Mouse (Mus musculus): ENCODE data around the gene Uck2.

Uck2 gene

GRCm38 (mm10) chr1:167284258-167284836 is 773 bp downstream of the Uck2 start:
- DNase-seq (ENCODE audit: low spot score in 2 of 2), result no peak

DNA sequence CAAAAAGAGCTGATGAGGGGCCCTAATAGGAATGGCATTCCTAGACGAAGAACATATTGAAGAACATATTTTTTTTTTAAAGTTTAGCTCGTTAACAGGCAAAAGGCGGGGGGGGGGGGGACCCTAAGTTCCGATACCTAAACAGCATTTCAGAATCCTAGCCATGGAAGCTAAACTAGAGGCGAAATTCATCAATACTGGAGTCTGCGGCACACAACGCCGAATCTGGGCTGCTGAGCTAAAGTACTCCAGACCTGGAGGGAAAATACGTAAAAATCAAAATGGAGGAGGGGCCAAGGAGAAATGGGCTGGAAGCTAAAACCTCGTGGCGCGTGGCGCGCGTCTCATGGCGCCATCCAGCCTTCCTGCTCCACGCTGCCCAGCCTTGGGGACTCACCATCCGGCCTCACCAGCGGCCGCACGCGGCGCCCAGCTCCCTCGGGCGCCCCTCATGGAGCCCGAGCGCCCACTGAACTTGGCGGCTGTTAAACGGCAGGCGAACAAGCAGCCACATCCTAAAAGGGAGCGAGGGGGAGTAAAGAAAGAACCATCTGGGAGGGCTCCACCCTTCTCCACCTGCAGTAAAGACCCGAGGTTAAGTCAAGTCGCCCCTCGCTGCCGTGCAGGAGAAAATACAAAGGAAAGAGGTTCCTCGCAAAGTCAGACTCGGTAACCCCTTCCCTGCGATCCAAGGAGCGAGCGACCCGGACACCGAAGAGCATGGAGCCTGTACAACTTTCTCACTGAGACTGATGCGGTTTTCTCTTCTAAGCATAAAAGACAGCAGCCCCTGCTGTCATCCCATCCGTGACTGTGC is 1.5 kb downstream of the Uck2 start:
- peak in 1 of 2 experiments; percentile 51 for DNase-seq (ENCODE audit: low spot score in 2 of 2)

GRCm38 (mm10) chr1:167282768-167283167 is 2.4 kb downstream of the Uck2 start:
- DNase-seq (ENCODE audit: low spot score in 2 of 2), result no peak

DNA sequence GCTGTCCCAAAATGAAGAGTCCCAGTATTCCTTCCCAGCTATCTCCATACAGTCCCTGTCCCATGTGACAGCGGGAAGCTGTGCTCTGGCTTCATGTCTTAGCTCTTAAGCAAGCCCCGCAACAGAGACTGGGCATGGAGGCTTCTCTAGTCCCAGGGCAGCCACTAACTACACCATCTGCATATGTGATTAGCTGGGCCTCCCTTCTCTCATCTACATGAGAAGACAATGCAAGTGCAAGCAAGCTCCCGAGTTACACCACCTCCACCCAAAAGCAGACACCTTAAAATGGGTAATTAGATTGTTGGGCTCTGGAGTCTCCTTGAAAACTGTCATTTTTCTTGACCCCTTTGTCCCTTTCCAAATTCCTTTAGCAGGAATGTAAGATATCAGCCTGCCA is 3.0 kb downstream of the Uck2 start:
- DNase-seq (ENCODE audit: low spot score in 2 of 2), result no peak

GRCm38 (mm10) chr1:167280061-167280460 is 5.1 kb downstream of the Uck2 start:
- DNase-seq (ENCODE audit: low spot score in 2 of 2), result no peak

DNA sequence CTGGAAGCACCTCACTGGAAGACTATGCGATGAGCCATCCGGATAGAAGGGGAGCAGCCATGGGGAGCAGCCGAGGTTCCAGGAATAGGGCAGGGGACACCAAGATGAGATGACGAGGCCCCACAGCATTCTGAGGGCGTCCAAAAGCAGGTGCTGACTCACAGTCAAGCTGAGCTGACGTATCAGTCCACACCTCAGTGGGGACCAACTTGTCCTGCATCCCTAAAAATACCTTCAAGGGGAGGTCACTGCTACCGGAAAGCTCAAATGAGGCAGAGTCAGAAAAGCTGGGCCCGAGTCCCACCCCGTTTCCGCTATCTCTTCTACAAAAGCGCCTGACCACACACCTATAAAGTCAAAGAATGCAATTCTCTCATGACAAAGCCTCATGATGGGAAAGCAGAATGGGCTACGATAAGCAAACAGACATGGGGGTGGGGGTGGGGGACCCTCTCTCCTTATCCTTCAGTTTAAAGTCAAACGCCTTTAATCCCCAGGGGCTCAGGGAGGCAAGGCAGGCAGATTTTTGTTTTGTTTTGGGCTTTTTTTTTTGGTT is 5.9 kb downstream of the Uck2 start:
- DNase-seq (ENCODE audit: low spot score in 2 of 2), result no peak

DNA sequence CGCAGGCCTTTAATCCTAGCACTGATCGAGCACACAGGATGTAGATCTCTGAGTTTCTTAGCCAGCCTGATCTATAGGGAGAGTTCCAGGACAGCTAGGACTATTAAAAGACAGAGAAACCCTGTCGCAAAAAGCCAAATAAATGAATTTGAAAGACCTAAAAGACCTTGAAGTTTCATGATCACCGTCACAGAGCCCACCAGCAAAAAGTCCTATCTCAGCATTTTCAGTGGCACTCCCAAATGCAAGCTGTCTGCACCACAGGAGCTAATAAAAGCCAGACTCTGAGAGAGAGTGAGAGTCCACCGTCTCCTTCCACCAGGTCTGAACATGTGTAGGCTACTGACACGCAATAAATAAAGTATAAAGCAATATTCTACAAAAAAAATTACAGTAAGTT is 6.7 kb downstream of the Uck2 start:
- no peak for DNase-seq (ENCODE audit: low spot score in 2 of 2)

GRCm38 (mm10) chr1:167274646-167275390 is 10.3 kb downstream of the Uck2 start:
- no peak for DNase-seq (ENCODE audit: low spot score in 2 of 2)

DNA sequence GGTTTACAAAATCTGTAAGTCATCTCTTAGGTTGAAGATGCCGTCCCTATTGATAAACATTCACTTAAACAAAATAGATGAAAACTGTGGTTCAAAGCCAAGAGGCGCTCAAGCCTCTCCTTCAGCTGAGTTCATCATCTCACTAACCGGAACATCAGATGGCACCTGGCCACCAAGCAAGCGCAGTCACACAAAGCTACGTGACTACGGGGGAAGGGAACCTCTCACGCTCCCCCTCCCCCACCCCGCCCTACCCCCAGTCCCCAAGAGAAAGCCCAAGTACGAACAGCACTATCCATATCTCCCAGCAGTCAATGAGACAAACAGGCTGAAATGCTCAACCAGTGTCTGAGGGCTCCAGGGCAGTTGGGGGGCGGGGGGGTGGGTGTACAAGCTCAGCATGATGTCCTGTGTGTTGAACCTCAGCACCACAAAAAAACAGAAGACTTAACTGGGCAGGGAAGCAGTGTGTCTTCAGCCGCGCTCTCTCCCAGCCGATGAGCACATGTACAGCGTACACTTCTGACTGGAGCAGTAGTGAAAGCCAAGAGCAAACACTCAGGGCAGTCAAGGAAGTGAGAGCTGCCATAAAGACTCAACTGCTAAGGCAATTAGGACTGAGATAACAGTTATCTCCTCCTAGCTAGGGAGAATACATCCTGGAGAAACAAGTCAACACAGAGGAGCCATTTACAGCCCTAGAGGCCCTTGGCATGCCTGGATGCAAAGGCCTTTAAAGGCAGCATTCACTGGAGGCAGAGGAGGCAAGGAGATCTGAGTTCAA is 11.5 kb downstream of the Uck2 start:
- DNase-seq (ENCODE audit: low spot score in 2 of 2), result no peak

GRCm38 (mm10) chr1:167271841-167272240 is 13.3 kb downstream of the Uck2 start:
- no peak for DNase-seq (ENCODE audit: low spot score in 2 of 2)

GRCm38 (mm10) chr1:167271304-167271703 is 13.8 kb downstream of the Uck2 start:
- DNase-seq (ENCODE audit: low spot score in 2 of 2), result no peak

DNA sequence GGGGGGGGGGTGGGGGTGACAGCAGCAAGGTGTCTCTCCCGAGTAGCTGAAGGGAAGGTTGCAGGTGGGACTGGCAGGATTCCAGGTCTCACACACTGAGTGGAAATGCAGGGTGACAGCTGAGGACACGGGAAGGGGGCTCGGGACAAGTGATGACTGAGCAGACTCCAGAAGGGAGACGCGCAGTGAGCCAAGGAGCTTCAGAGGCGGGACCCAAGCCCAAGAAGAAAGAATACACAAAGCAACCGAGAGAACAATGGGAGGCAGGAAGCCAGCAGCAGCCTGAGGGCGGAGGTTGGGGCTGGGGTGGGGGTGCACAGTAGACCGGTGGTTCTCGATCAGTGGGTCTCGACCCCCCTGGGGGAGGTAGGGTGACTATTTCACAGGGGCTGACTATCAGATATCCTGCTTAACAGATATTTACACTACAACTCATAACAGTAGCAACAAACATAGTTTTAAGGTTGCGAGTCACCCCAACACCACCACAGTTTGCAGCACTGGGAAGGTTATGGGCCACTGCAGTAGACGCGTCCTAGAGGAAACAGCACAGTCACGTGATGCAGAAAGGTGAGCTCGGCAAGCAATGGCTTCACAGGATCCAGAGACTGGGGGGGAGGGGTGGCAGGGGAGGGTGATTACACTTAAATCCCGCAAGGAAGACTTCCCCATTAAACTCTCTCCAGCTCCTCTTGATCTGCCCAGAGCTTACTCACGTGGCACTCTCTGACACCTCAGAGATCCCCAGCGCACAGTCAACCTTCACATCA is 14.6 kb downstream of the Uck2 start:
- no peak for DNase-seq (ENCODE audit: low spot score in 2 of 2)

GRCm38 (mm10) chr1:167269856-167270270 is 15.3 kb downstream of the Uck2 start:
- DNase-seq (ENCODE audit: low spot score in 2 of 2), result peak in 1 of 2 experiments; percentile 75

DNA sequence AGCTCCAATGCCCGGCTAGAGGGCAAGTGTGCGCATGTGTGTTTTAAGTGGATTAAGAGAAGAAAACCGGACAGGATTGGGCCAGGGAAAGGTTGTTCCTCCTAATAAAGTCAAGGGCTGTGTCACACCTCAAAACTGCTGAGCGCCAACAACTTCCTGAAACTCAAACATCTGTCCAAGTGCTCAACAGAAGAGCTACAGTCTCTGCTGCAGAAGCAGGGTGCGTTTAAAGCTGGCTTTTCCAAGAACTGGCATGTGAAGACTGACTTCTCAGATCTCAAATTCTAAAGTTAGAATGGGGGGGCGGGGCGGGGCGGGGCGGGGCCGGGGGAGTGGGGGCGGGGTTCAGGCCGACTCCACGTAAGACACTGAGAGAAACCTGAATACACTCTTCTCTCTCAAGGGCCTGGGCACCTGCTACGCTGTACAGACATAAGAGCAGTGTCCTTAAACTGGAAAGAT is 15.7 kb downstream of the Uck2 start:
- no peak for DNase-seq (ENCODE audit: low spot score in 2 of 2)

DNA sequence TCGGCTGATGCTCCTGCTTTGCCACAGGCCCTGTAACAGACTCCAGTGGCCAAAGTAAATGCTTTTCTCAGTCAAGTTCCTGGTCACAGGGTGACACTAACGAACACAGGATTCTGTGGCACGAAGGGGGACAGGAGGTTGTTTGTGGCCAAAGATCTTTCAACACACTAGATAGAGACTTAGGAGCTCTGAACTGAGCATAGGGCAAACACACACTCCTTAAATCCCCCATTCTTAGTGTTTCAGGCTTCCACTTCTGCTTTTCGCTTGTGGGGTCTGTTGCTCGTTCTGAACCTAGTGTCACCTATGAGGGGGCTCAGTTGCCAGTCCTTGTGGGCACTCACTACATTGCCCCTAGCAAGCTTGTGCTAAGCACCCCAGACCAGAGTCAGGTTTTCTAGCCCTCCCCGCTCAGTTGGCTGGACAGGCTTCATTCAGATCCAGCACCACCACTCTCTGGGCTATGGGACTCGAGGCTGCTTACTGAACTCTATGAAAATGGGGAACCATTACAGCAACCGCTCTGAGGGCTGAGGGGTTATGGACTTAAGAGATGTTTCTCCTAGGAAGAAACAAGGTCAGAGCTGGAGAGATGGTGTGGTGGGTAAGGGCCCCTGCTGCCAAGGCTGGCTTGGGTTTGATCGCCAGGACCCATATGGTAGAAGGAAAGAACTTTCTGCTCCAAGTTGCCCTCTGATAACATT is 16.6 kb downstream of the Uck2 start:
- DNase-seq (ENCODE audit: low spot score in 2 of 2), result no peak

DNA sequence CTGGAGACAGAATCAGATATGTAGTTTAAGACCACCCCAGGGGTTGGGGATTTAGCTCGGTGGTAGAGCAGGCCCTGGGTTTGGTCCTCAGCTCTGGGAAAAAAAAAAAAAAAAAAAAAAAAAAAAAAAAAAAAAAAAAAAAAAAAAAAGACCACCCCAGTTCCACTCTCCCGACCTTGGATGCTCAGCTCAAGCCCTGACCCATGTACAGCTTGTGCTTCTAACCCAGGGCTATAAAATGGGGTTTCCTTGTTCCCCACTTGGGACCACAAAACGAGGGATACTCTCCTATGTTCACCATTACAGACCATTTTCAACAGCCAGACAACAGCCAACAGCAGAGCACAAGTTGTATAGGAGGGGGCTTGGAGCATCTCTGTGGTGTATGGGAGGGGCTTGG is 18.4 kb downstream of the Uck2 start:
- DNase-seq (ENCODE audit: low spot score in 2 of 2), result no peak

DNA sequence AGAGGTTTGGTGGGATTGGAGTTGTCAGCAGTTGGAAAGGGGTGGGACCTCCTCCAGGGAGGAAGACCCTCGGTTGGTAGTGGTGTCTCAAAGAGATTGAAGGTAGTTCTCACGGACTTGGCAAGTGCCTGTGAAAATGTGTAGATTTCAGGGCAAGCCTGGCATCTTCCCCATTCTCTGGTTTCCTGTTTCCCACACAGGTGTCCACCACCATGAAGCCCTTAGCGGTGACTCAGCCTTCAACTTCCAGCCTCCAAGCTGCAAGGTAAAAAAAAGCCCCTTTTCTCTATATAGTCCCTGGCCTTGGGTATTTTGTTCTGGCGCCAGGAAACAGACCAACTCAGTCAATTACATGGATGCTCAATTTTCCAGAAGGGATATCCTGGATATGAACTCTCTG is 19.8 kb downstream of the Uck2 start:
- DNase-seq (ENCODE audit: low spot score in 2 of 2), result no peak

GRCm38 (mm10) chr1:167262489-167263041 is 22.6 kb downstream of the Uck2 start:
- no peak for DNase-seq (ENCODE audit: low spot score in 2 of 2)

DNA sequence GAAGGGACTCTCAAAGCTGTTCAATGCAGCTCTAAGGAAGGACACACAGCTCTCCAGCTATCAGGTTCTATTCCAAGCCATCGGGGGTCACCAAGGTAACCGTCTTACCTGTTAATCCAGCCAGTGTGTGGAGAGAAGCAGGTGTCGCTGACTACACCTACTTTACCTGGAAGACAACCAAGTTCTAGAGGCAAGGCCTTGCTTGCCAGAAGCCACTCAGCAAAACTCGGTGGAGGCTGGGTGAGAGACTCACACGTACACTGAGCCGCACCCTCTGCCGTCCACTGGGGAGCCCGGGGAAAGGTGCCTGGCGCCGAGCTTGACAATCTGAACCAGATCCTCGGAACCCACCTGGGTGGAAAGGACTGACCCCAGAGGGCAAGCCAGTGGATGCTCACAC is 23.4 kb downstream of the Uck2 start:
- DNase-seq (ENCODE audit: low spot score in 2 of 2), result no peak

DNA sequence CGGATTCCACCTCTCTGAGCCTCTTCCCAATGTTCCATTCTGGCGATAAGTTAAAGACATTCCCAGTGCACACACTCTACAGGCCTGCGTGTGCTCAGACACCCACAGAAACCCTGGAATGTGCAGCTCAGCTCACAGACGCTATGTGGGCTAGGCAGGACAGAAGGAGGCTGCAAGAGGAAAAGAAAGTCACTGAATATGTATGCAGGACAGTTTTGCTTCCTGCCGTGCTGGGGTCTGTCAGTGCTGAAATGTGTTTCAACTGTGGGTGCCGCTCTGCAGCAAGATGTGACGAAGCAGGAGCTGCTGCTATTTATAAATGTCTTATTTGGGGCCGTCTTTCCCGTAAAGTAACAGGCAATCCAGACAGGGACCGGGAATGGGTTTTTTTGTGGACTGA is 25.4 kb downstream of the Uck2 start:
- peak; percentile 81 to 84 for DNase-seq (ENCODE audit: low spot score in 2 of 2)
